Mouse (Mus musculus) spleen, postnatal 0 days (tissue): ENCODE measurements around the gene Nr4a3. TPM values are rescaled to one million over a fixed set of nuclear protein-coding genes. Genes with fewer than 3 reads are reported as not detected.

Experiments
- polyA plus RNA-seq: library from polyadenylated mRNA; unstranded; fragments of >200 nt; fragmentation: Nextera tagmentation; extraction: Ambion mirVana; gene quantifications from 2 replicates; pipeline ENCODE4 v1.2.1, GENCODE M21; 2015

Gene Nr4a3
- polyA plus RNA-seq = 0.04 TPM in 1 of 2 replicates, not detected in the other

DNA sequence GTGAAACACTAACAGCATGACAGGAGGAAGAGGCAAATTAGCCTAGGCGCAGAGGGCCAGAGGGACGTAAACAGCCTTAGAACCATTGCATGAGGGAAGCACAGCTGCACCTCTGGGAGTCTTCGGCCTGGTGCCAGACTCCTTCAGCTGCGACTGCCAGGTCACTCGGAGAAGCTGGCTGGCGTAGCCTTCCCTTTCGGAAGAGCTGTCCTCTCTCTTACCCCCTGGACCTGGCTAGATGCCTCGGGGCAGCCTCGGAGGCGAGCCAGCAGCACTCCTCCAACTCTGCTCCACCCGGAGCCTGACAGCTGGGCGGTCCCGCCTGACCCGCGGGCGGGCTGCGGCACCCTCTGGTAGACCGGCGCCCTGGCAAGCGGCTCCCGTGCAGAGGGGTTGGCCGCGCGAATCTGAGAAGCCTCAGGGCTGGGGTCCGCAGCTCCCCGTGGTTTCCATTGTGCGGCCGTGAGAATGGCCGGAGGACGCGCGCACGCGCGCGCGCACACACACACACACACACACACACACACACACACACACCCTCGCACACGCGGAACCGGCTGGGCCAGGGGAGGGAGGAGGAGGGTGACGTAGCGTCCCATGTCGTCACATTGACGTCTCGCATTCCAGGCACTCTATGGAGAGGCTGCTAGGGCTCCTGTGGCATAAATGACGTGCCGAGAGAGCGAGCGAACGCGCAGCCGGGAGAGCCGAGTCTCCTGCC is at the start of gene Nr4a3:
Nr4a3 (plus strand) TSS at position 663 of the 721 bp plus-strand sequence.

GRCm38 (mm10) chr4:48124773-48125469 is 80.0 kb downstream of the Nr4a3 start, which contains the start of gene Stx17:
TSS of gene Stx17 (plus strand) at chr4:48124915.

Other genes with a start within 250 kb of the Nr4a3 start
- 21.9 and 22.9 TPM in 2 replicates for gene Stx17, start 79.8 kb downstream of the Nr4a3 start, polyA plus RNA-seq
- 35.8 and 37.3 TPM in 2 replicates for gene Erp44, start 234.4 kb downstream of the Nr4a3 start, polyA plus RNA-seq
- 3.3 and 3.6 TPM in 2 replicates for gene Invs, start 234.6 kb downstream of the Nr4a3 start, polyA plus RNA-seq